ENCODE assay signal across 31 mouse cellular contexts in the genomic region with DNA sequence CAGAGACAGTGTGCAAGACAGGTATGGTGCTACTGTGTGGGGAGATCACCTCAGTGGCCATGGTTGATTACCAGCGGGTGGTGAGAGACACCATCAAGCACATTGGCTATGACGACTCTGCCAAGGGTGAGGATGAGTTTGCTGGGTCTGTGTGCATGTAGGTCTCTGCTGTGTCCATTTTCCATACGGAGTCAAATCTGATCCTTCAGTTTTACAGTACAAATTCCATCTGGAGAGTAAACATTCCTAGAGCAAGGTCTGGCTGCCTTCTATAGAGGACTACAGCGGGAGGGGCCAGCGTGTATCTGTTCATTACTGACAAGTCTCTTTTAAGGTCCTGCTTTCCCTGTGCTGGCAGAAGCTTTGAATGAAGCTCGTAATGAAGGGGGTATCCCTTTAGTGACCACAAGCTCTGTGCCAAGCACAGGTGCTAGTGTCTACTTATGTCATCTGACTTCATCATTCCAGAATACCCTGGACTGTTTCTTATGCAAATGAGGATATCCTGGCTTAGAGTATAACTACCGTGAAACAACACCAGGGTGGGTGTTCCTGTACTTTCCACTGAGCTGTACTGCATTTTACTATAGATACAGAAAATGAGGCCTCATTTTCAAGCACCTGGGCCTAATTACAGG. TPM values are rescaled to one million over a fixed set of nuclear protein-coding genes. Genes with fewer than 3 reads are reported as not detected.
DNase-seq lines count a peak whose midpoint lies in the region; ATAC-seq and TF ChIP-seq lines count a peak whose summit lies in the region.
"Had no signal": no experiment of that assay in that cellular context is flagged by ENCODE, and none has a peak within 500 bp of the region (broad histone marks: within the 10 kb centered on the region; RNA-seq: fewer than 3 reads in every experiment).

No protein-coding gene starts in this region.

- no peaks in the 10 kb centered on the region for H3K79me2 ChIP-seq in CH12.LX (replicated peaks; ENCODE audit: control insufficient read depth, extremely low read depth, insufficient read depth, poor library complexity, severe bottlenecking)

- no peaks in the 10 kb centered on the region for H3K36me3 ChIP-seq in liver, embryonic 12.5 days
- no peaks in the 10 kb centered on the region for H3K36me3 ChIP-seq in liver, embryonic 11.5 days (ENCODE audit: control insufficient read depth, insufficient read depth, low read length)
- H3K36me3 ChIP-seq in CH12.LX (replicated peaks in 1 of 2; ENCODE audit: control insufficient read depth in 1 of 2, insufficient read depth in 1 of 2, low read length in 1 of 2): no peaks in the 10 kb centered on the region
- no peaks in the 10 kb centered on the region for H3K36me3 ChIP-seq in liver, embryonic 16.5 days (ENCODE audit: control insufficient read depth, insufficient read depth)
- H3K36me3 ChIP-seq: embryonic facial prominence, embryonic 13.5 days; embryonic facial prominence, embryonic 15.5 days; forebrain, embryonic 10.5 days; forebrain, embryonic 12.5 days had no signal

- dilution Hi-C loops in CH12.LX (cut with MboI; ENCODE audit: extremely low pct_ligation_motif_present, extremely low pct_unique_long_range_greater_than_20kb, low sequenced_read_pairs): no loop called here

- in situ Hi-C loops in CH12.LX (cut with MboI; ENCODE audit: low pct_ligation_motif_present, low pct_unique_long_range_greater_than_20kb, low sequenced_read_pairs): no loop called here

- peak; percentile 76 for DNase-seq in heart, adult 11 months
- DNase-seq in heart, postnatal 10 days: no peak
- DNase-seq in liver, embryonic 11.5 days (ENCODE audit: low spot score): no peak
- DNase-seq in CH12.LX (ENCODE audit: extremely low read depth): peak; percentile 72
- no peak for DNase-seq in left cerebral cortex, adult 18-20 months (ENCODE audit: low spot score in 2 of 2)
- DNase-seq in thymus, postnatal 36 days: no peak
- DNase-seq: adrenal gland, adult 2 months; adrenal gland, postnatal 10 days; adrenal gland, postnatal 25 days; B cell, adult 2 months; cerebellum, adult 11 months; cerebellum, adult 18-20 months; cerebellum, adult 8-10 months; cerebellum, adult 9-11 months; cerebellum, postnatal 14 days; cerebellum, postnatal 36 days; embryo, embryonic 11 days had no signal

- no peak overlapping the region for H3K27ac ChIP-seq in liver, embryonic 12.5 days
- no peak overlapping the region for H3K27ac ChIP-seq in liver, embryonic 11.5 days (ENCODE audit: low read depth, low read length)
- no peak overlapping the region for H3K27ac ChIP-seq in CH12.LX (ENCODE audit: insufficient read depth, low read depth)
- no peak overlapping the region for H3K27ac ChIP-seq in liver, embryonic 16.5 days (ENCODE audit: low read length)
- H3K27ac ChIP-seq: embryonic facial prominence, embryonic 13.5 days; embryonic facial prominence, embryonic 15.5 days; forebrain, embryonic 10.5 days; forebrain, embryonic 12.5 days had no signal

- no peaks in the 10 kb centered on the region for H3K27me3 ChIP-seq in liver, embryonic 12.5 days (replicated peaks)
- no peaks in the 10 kb centered on the region for H3K27me3 ChIP-seq in liver, embryonic 11.5 days (replicated peaks; ENCODE audit: control insufficient read depth, insufficient read depth, low read length)
- H3K27me3 ChIP-seq in CH12.LX (replicated peaks): no peaks in the 10 kb centered on the region
- no peaks in the 10 kb centered on the region for H3K27me3 ChIP-seq in liver, embryonic 16.5 days (ENCODE audit: control insufficient read depth, insufficient read depth, low read depth, low read length)
- H3K27me3 ChIP-seq: embryonic facial prominence, embryonic 13.5 days; embryonic facial prominence, embryonic 15.5 days; forebrain, embryonic 12.5 days had no signal

- H3K4me1 ChIP-seq in liver, embryonic 12.5 days: no peaks in the 10 kb centered on the region
- no peaks in the 10 kb centered on the region for H3K4me1 ChIP-seq in liver, embryonic 11.5 days (replicated peaks; ENCODE audit: control insufficient read depth, insufficient read depth, low read length)
- H3K4me1 ChIP-seq in CH12.LX (ENCODE audit: control insufficient read depth in 1 of 2, insufficient read depth in 2 of 2): peaks cover 14 to 33% of the 10 kb centered on the region in 2 experiments
- H3K4me1 ChIP-seq in liver, embryonic 16.5 days (ENCODE audit: control insufficient read depth, low read depth, low read length): peaks cover 3% of the 10 kb centered on the region
- H3K4me1 ChIP-seq: embryonic facial prominence, embryonic 13.5 days; embryonic facial prominence, embryonic 15.5 days; forebrain, embryonic 10.5 days; forebrain, embryonic 12.5 days had no signal

- TF ChIP-seq CTCF in CH12.LX (conservative IDR thresholded peaks at IDR 0.05 in 1 of 2, IDR thresholded peaks at IDR 0.05 in 1 of 2; ENCODE audit: low read depth in 2 of 2, low read length in 2 of 2): no peak

- ATAC-seq in liver, embryonic 12.5 days: peak; percentile 37; the same call in 1 of the 2 replicates
- no peak for ATAC-seq in liver, embryonic 11.5 days (replicated peaks; ENCODE audit: low FRiP score)
- peak; percentile 47; the same call in 1 of the 2 replicates for ATAC-seq in liver, embryonic 16.5 days (ENCODE audit: low read depth)
- ATAC-seq: CD4-positive, CD25-positive, alpha-beta regulatory T cell, adult 4 months; forebrain, embryonic 14.5 days had no signal

- no peak overlapping the region for H3K4me2 ChIP-seq in liver, embryonic 12.5 days
- H3K4me2 ChIP-seq in liver, embryonic 11.5 days: no peak overlapping the region
- H3K4me2 ChIP-seq in CH12.LX (ENCODE audit: insufficient read depth, low read depth, poor library complexity, severe bottlenecking): 0 out of 2 replicates have a peak overlapping the region, but pooled peaks have one; percentile 19
- no peak overlapping the region for H3K4me2 ChIP-seq in liver, embryonic 16.5 days (ENCODE audit: low read depth, low read length)
- H3K4me2 ChIP-seq: embryonic facial prominence, embryonic 13.5 days; embryonic facial prominence, embryonic 15.5 days; forebrain, embryonic 12.5 days had no signal

- intact Hi-C loops in heart, postnatal 10 days (cut with DNase I): no loop called here

- no peaks in the 10 kb centered on the region for H3K9me3 ChIP-seq in liver, embryonic 12.5 days (replicated peaks)
- no peaks in the 10 kb centered on the region for H3K9me3 ChIP-seq in liver, embryonic 11.5 days (ENCODE audit: control insufficient read depth, low read length)
- no peaks in the 10 kb centered on the region for H3K9me3 ChIP-seq in CH12.LX (replicated peaks; ENCODE audit: low read length)
- no peaks in the 10 kb centered on the region for H3K9me3 ChIP-seq in liver, embryonic 16.5 days (replicated peaks; ENCODE audit: control insufficient read depth, low read length)
- H3K9me3 ChIP-seq: embryonic facial prominence, embryonic 13.5 days; embryonic facial prominence, embryonic 15.5 days; forebrain, embryonic 10.5 days; forebrain, embryonic 12.5 days had no signal

- 68% methylated on average over 7 of the region's 7 CpGs for WGBS in liver, embryonic 12.5 days (ENCODE audit: insufficient replicate concordance)
- 81% methylated on average over 7 of the region's 7 CpGs for WGBS in liver, embryonic 11.5 days
- WGBS in liver, embryonic 16.5 days (ENCODE audit: insufficient replicate concordance): 58% methylated on average over 7 of the region's 7 CpGs

- no peak for TF ChIP-seq RAD21 in CH12.LX (IDR thresholded peaks at IDR 0.05; ENCODE audit: low read depth, low read length)

- no peak for TF ChIP-seq POLR2A in CH12.LX (IDR thresholded peaks at IDR 0.05; ENCODE audit: low read depth, low read length)

- TF ChIP-seq EP300 in CH12.LX (IDR thresholded peaks at IDR 0.05; ENCODE audit: low read length): peak; percentile 62; the same call in 1 of the 2 replicates

- no peak overlapping the region for H3K9ac ChIP-seq in liver, embryonic 12.5 days
- no peak overlapping the region for H3K9ac ChIP-seq in liver, embryonic 11.5 days (ENCODE audit: low read depth, low read length)
- no peak overlapping the region for H3K9ac ChIP-seq in CH12.LX (ENCODE audit: insufficient read depth, low read depth)
- no peak overlapping the region for H3K9ac ChIP-seq in liver, embryonic 16.5 days (ENCODE audit: low read depth, low read length)
- H3K9ac ChIP-seq: embryonic facial prominence, embryonic 13.5 days; embryonic facial prominence, embryonic 15.5 days; forebrain, embryonic 12.5 days had no signal

- H3K4me3 ChIP-seq in liver, embryonic 12.5 days: no peak overlapping the region
- H3K4me3 ChIP-seq in liver, embryonic 11.5 days (ENCODE audit: low read depth, low read length): no peak overlapping the region
- no peak overlapping the region for H3K4me3 ChIP-seq in CH12.LX (replicated peaks in 1 of 3; ENCODE audit: low read depth in 2 of 3, low read length in 2 of 3, poor library complexity in 1 of 3)
- H3K4me3 ChIP-seq in liver, embryonic 16.5 days (ENCODE audit: low read depth, low read length): no peak overlapping the region
- H3K4me3 ChIP-seq: embryonic facial prominence, embryonic 13.5 days; embryonic facial prominence, embryonic 15.5 days; erythroblast, embryonic 14.5 days; forebrain, embryonic 10.5 days; forebrain, embryonic 12.5 days had no signal

RNA-seq across cellular contexts. Expression of gene Mat1a, which starts 6.3 kb away (rescaled TPM):
- total RNA-seq in heart, postnatal 10 days (2021): not detected
- 0.54 and 0.55 TPM in 2 replicates for polyA plus RNA-seq in liver, embryonic 12.5 days (2016; fragmentation: Nextera tagmentation; extraction: Ambion mirVana)
- polyA plus RNA-seq in liver, embryonic 11.5 days (2014; fragmentation: Nextera tagmentation; extraction: Ambion mirVana): 0.05 and 0.19 TPM in 2 replicates
- total RNA-seq in CH12.LX (2012; rRNA removed) (not detected in 2 replicates), CH12.LX (2014; rRNA removed) (not detected in 2 replicates)
- polyA plus RNA-seq in CH12.LX (2012; ENCODE audit: insufficient read length, low read depth): not detected in 2 replicates
- polyA plus RNA-seq in liver, embryonic 16.5 days (2015; fragmentation: Nextera tagmentation; extraction: Ambion mirVana): 111 and 144 TPM in 2 replicates
- not detected for total RNA-seq in left cerebral cortex, adult 18-20 months (2021)
- total RNA-seq: adrenal gland, postnatal 25 days; common myeloid progenitor, adult 5-6 weeks; MEL had no signal
- polyA plus RNA-seq: CD4-positive, CD25-positive, alpha-beta regulatory T cell, adult 4 months; embryonic facial prominence, embryonic 11.5 days; embryonic facial prominence, embryonic 13.5 days; embryonic facial prominence, embryonic 15.5 days; erythroblast, embryonic 14.5 days; forebrain, embryonic 10.5 days; forebrain, embryonic 12.5 days; forebrain, embryonic 14.5 days had no signal

RNA-seq across cellular contexts. Expression of gene Sftpa1, which starts 20.4 kb away (rescaled TPM):
- total RNA-seq in heart, postnatal 10 days (2021): under 1 TPM in 1 of 2 experiments, not detected in 1; 0.34 TPM
- polyA plus RNA-seq in liver, embryonic 12.5 days (2016; fragmentation: Nextera tagmentation; extraction: Ambion mirVana): not detected in 2 replicates
- polyA plus RNA-seq in liver, embryonic 11.5 days (2014; fragmentation: Nextera tagmentation; extraction: Ambion mirVana): not detected in 2 replicates
- not detected in 2 replicates for total RNA-seq in CH12.LX (2012; rRNA removed)
- not detected in 2 replicates for total RNA-seq in CH12.LX (2014; rRNA removed)
- polyA plus RNA-seq in CH12.LX (2012; ENCODE audit: insufficient read length, low read depth): not detected in 2 replicates
- 0.11 and 0.21 TPM in 2 replicates for polyA plus RNA-seq in liver, embryonic 16.5 days (2015; fragmentation: Nextera tagmentation; extraction: Ambion mirVana)
- not detected for total RNA-seq in left cerebral cortex, adult 18-20 months (2021)
- total RNA-seq: common myeloid progenitor, adult 5-6 weeks; ES-E14; MEL had no signal
- polyA plus RNA-seq: adrenal gland, adult 2 months; brain, embryonic 14.5 days; CD4-positive, CD25-positive, alpha-beta regulatory T cell, adult 4 months; embryonic facial prominence, embryonic 11.5 days; embryonic facial prominence, embryonic 13.5 days; embryonic facial prominence, embryonic 15.5 days; erythroblast, embryonic 14.5 days; forebrain, embryonic 10.5 days; forebrain, embryonic 12.5 days; forebrain, embryonic 14.5 days had no signal

RNA-seq across cellular contexts. Expression of gene Dydc1, which starts 38.4 kb away (rescaled TPM):
- not detected for total RNA-seq in heart, postnatal 10 days (2021)
- not detected in 2 replicates for polyA plus RNA-seq in liver, embryonic 12.5 days (2016; fragmentation: Nextera tagmentation; extraction: Ambion mirVana)
- not detected in 2 replicates for polyA plus RNA-seq in liver, embryonic 11.5 days (2014; fragmentation: Nextera tagmentation; extraction: Ambion mirVana)
- total RNA-seq in CH12.LX (2012; rRNA removed) (not detected in 2 replicates), CH12.LX (2014; rRNA removed) (not detected in 2 replicates)
- polyA plus RNA-seq in CH12.LX (2012; ENCODE audit: insufficient read length, low read depth): not detected in 2 replicates
- not detected in 2 replicates for polyA plus RNA-seq in liver, embryonic 16.5 days (2015; fragmentation: Nextera tagmentation; extraction: Ambion mirVana)
- not detected for total RNA-seq in left cerebral cortex, adult 18-20 months (2021)
- total RNA-seq: adrenal gland, adult 2 months; adrenal gland, postnatal 10 days; adrenal gland, postnatal 25 days; common myeloid progenitor, adult 5-6 weeks; ES-E14; MEL had no signal
- polyA plus RNA-seq: adrenal gland, adult 2 months; CD4-positive, CD25-positive, alpha-beta regulatory T cell, adult 4 months; embryonic facial prominence, embryonic 11.5 days; embryonic facial prominence, embryonic 13.5 days; erythroblast, embryonic 14.5 days; forebrain, embryonic 10.5 days; forebrain, embryonic 12.5 days had no signal

RNA-seq across cellular contexts. Expression of gene Mbl1, which starts 40.1 kb away (rescaled TPM):
- not detected for total RNA-seq in heart, postnatal 10 days (2021)
- 9.2 and 9.9 TPM in 2 replicates for polyA plus RNA-seq in liver, embryonic 12.5 days (2016; fragmentation: Nextera tagmentation; extraction: Ambion mirVana)
- polyA plus RNA-seq in liver, embryonic 11.5 days (2014; fragmentation: Nextera tagmentation; extraction: Ambion mirVana): 6.7 and 8.0 TPM in 2 replicates
- total RNA-seq in CH12.LX (2012; rRNA removed): not detected in 2 replicates
- not detected in 2 replicates for total RNA-seq in CH12.LX (2014; rRNA removed)
- polyA plus RNA-seq in CH12.LX (2012; ENCODE audit: insufficient read length, low read depth): not detected in 2 replicates
- polyA plus RNA-seq in liver, embryonic 16.5 days (2015; fragmentation: Nextera tagmentation; extraction: Ambion mirVana): 34.3 and 36.5 TPM in 2 replicates
- total RNA-seq in left cerebral cortex, adult 18-20 months (2021): not detected
- total RNA-seq: adrenal gland, postnatal 25 days; common myeloid progenitor, adult 5-6 weeks; ES-E14; MEL had no signal
- polyA plus RNA-seq: adrenal gland, adult 2 months; brain, embryonic 14.5 days; CD4-positive, CD25-positive, alpha-beta regulatory T cell, adult 4 months; embryonic facial prominence, embryonic 11.5 days; embryonic facial prominence, embryonic 13.5 days; embryonic facial prominence, embryonic 15.5 days; erythroblast, embryonic 14.5 days; forebrain, embryonic 10.5 days; forebrain, embryonic 12.5 days; forebrain, embryonic 14.5 days had no signal

RNA-seq across cellular contexts. Expression of gene Dydc2, which starts 42.1 kb away (rescaled TPM):
- total RNA-seq in heart, postnatal 10 days (2021): not detected
- polyA plus RNA-seq in liver, embryonic 12.5 days (2016; fragmentation: Nextera tagmentation; extraction: Ambion mirVana): not detected in 2 replicates
- not detected in 2 replicates for polyA plus RNA-seq in liver, embryonic 11.5 days (2014; fragmentation: Nextera tagmentation; extraction: Ambion mirVana)
- total RNA-seq in CH12.LX (2012; rRNA removed) (not detected in 2 replicates), CH12.LX (2014; rRNA removed) (0.32 TPM in 1 of 2 replicates, not detected in the other)
- polyA plus RNA-seq in CH12.LX (2012; ENCODE audit: insufficient read length, low read depth): 0.67 TPM in 1 of 2 replicates, not detected in the other
- not detected in 2 replicates for polyA plus RNA-seq in liver, embryonic 16.5 days (2015; fragmentation: Nextera tagmentation; extraction: Ambion mirVana)
- 1 to 10 TPM in 1 of 2 experiments, under 1 TPM in 1; 0.73 to 1.4 TPM for total RNA-seq in left cerebral cortex, adult 18-20 months (2021)
- total RNA-seq: adrenal gland, postnatal 10 days; common myeloid progenitor, adult 5-6 weeks; ES-E14; MEL had no signal
- polyA plus RNA-seq: adrenal gland, adult 2 months; CD4-positive, CD25-positive, alpha-beta regulatory T cell, adult 4 months; embryonic facial prominence, embryonic 11.5 days; embryonic facial prominence, embryonic 13.5 days; erythroblast, embryonic 14.5 days; forebrain, embryonic 12.5 days had no signal

Comparison
In these comparisons a context has a peak if more than half of its experiments do, and no peak if none do; other contexts are left out.
1. DNase-seq: peak in heart, adult 11 months (single experiment) and CH12.LX (single experiment); none in heart, postnatal 10 days (0 of 2), liver, embryonic 11.5 days (single experiment), left cerebral cortex, adult 18-20 months (0 of 2) and thymus, postnatal 36 days (0 of 2).
2. RNA of gene Mat1a, which starts 6.3 kb away (polyA plus RNA-seq): 111 to 144 TPM in liver, embryonic 16.5 days; 0.54 to 0.55 TPM in liver, embryonic 12.5 days, 0.05 to 0.19 TPM in liver, embryonic 11.5 days and not detected in CH12.LX; every median in the first group is over 10 times any median in the second.